Mouse (Mus musculus) megakaryocyte progenitor cell, adult 5-6 weeks (primary cell): ENCODE measurements around the gene Cdh8. TPM values are rescaled to one million over a fixed set of nuclear protein-coding genes. Genes with fewer than 3 reads are reported as not detected.
"Not testable (repeated sequence)": the region's sequence is repeated elsewhere in the genome, so short reads cannot be mapped to it uniquely, and the experiment has no call there.

ENCODE experiments used
- ATAC-seq: replicated peaks from 2 replicates; pipeline ENCODE4 v1.8.0; 2016; ENCODE audit warnings: mild to moderate bottlenecking, moderate TSS enrichment, inconsistent platforms; ENCODE audit not compliant: poor library complexity
- total RNA-seq, 2 experiments: library from RNA; stranded (forward) in 1 of 2; stranded (reverse) in 1 of 2; fragments of 157-497, 149-512 nt in 1 of 2; fragments of 200-1000 nt in 1 of 2; gene quantifications; 2 replicates each; pipeline versions ENCODE4 v1.2.3 to v1.2.4; 2015 to 2017

Cdh8 gene
- total RNA-seq, 2 experiments from 2014 or later, result not detected

DNA sequence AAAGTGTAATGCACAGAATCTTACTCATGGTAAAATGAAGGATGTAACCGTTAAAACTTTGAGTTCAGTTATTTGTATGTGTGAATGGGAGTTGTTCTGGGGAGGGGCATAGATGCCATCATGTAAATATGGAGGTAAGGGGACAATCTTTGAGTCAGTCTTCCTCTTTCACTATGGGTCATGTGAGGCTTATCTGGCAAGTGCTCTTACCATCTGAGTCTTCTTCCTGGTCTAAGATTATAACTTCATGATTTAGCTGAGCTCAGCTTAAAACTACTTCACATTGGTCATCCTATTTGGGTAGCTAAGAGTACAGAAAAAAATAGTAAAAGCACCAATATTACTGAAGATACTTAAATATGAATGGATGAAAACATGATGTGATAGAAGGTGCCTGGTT is 126.1 kb downstream of the Cdh8 start:
- ATAC-seq, result no peak

DNA sequence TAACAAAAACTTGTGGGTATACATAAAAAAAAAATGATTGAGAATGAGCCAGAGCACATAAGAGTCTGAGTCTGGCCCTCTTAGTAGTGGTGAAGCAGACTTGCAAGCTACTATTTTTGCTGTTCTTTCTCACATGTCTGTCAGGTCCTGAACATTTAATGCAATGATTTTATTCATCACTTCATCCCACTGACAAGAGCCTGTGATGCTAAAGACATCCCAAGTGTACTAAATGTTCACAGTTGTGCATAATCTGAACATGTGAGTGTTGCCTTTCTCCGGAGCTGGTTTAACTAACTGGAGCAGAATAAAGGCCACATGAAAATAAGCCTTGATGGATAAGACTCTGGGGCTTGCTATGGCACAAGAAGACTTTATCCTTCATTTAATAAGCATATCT is 131.2 kb downstream of the Cdh8 start:
- ATAC-seq, result no peak

DNA sequence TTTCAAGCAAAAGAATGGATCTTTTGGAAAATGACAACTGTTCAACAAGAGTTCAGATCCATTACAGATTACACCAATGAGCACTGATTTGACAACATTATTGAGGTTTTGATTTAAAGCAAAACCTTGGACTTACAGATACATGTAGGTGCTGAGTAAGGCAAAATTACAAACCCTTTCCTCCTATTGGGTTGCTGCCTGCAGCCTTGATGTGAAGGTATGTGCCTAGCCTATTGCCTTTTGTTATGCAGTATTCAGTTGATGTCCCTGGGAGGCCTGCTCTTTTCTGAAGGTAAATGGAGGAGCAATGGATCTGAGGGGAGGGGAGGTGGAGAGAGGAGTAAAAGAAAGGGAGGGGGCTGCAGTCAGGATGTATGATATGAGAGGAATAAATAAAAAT is 135.9 kb downstream of the Cdh8 start:
- no peak for ATAC-seq

DNA sequence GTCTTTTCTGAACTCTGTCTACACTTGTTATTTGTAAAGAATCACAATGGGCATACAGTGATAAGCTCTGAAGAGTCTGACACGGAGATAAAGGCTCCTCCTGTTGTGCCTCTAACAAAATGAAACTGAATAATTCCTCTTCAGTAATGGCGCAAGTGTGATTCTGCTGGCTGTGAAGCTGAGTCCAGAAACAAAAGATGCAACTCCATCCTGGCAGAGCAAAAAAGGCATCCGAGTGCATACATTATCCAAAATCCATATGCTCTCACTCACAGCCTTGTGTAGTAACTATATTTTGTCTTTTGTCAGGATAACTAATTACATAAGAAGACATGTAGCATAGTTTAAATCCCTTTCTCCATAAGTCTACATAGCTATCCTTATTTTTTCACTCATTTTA is 149.1 kb downstream of the Cdh8 start:
- no peak for ATAC-seq

DNA sequence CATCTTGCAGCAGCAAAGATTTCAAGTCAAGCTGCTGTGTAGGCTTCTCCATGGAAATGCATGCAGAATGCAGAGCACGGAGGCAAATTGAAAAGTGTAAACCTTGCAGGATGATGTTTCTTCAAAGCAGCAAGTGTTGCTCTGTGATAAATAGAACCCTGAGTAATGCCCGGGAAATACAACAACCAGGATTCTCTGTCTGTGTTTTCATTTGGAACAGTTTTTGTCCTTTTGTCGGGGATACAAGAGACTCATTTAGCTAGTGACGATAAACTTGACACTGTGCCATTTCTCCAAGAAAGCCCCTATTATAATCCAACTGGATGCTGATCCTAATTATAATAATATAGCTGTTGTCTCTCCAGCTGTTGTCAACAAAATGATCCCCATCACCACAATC is 181.9 kb downstream of the Cdh8 start:
- ATAC-seq, result no peak

DNA sequence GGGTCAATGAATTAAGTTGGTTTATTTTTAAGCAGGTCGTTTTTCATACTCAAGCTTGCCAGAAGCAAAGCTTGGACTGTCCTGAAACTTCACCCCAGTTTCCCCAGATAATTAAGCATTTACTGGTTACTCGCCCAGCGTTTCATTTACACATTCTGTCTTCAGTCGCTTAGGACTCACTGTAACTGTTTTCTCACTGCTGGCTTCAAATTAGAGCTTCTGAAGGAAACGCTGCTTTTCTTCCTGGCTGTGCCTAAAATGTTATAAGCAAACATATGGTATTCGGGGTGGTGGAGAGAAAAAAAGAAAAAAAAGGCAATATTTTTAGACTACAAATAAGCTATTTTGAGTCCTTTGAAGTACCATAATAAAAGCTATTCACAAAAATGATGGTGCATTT is 192.6 kb downstream of the Cdh8 start:
- ATAC-seq, result no peak

DNA sequence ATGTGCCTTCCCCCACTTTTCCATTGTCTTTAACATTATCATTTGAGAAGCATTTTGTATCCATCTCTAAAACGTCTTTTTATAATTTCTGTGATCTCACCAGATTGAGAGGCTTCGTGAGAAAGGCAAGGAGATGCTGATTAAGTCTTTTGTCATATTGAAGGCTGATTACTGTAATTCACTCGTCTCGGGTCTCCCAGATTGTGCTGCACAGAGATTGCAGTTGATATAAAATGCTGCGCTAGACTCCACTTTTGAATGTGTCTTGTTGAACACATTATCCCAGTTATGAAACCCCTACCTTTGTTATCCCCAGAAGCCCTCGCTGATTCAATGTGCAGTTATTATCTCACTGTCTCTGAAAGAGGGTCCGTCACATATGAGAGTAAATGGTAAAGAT is 211.1 kb downstream of the Cdh8 start:
- ATAC-seq, result no peak

DNA sequence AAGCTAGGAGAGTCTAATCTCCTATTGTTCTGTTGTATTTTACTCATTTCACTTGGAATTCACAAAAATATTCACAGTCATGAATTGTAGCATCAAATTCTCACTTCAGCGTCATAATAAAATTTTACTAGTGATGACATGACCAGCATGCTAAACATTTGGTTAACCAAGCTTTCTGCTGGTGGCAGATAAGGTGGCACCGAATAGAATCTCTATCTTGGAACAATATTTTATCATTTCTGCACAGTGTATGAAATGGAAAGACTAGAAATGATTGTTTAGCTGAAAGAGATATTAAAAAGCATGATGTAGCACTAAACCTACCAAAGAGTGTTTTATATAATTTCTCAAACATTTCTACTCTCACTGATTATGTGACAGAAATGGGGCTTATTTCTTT is 225.6 kb downstream of the Cdh8 start:
- no peak for ATAC-seq

DNA sequence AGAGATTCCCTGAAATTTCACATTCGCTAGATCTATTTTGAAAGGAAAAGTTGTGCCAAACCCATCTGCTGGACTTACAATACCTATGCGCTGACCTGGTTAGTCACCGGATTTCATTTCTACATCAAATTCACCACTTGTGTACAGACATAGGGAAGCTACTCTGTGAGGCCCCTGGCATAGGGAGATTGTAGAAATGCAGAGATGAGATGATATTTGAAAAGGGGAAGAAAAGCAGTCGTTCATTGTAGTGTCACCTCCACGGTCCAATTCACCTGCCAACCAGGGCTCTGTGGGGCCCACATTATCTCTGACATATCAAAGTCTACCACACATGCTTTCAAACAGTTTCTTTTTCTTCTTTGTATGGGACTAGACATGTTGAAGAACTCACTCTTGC is 229.4 kb downstream of the Cdh8 start:
- no peak for ATAC-seq

DNA sequence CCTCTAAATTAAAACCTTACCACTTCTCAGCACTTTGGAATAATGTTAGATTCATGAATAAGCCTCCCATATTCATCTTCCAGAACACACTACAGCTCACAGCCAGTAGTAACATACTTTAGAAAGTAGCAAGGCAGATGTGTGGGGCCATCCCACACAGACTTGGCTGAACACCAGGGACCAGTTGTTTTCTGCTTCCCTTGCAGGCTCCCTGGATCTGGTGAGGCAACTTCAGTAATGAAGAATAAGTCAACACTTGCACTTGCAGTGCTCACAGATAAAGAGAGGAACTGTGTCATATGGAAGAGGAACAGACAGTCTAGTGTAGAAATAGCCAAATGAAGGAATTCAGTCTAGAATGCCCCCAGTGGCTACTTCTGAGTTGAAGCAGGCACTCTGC is 232.1 kb downstream of the Cdh8 start:
- ATAC-seq, result no peak

DNA sequence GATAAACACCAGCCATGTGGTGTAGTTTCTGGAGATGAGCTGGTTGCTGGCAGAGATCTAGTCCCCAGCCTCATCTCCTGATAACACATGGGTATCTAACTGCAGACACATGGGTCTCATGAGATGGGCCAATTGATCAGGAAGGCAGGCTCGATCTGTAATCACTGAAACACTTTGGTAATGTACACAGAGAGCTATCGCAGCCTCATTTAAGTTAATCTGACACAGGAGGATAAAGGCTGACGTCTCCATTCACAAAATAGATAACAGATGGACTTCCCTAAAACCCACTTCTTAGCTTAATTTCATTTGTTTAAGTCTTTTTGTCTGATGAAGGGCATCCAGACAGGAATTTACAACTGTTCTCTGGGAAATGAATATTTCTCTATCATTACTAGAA is 249.3 kb downstream of the Cdh8 start:
- no peak for ATAC-seq

DNA sequence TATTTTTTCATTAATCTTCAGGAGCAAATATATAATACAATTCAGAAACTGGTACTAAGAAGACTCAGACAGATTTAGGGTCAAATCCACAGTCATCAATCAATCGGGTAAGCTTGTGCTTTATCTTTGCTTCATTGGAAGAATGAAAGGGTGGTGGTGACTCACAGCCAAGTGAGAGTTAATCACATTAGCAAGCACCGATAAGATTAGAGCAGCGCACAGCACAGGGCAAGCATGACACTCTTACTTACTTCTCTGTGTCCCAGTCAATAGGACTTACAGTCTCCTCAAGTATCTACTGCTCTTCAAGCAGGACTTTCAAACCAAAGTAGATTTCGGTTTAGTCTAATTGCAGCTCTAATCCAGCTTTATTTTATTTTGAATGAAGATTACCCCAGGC is 254.6 kb downstream of the Cdh8 start:
- ATAC-seq, result no peak

DNA sequence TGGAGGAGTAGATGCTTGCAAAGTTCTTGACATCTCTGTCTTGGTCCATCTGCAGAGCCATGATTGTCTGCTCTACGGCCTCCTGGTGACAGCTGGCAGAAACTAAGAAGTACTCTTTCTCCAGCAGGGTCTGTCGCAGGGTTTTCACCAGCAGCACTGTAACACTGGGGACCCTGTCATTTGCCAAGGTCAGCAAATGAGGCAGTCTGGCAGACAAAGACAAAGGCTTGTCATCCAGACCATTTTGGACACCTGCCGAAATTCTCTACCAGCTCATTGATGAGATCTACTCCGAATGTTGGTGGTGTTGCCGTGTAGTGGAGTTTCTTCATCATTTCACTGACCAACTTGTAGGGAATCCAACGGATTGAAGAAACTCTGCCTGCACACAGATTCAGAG is 270.8 kb downstream of the Cdh8 start:
- ATAC-seq, result no peak

DNA sequence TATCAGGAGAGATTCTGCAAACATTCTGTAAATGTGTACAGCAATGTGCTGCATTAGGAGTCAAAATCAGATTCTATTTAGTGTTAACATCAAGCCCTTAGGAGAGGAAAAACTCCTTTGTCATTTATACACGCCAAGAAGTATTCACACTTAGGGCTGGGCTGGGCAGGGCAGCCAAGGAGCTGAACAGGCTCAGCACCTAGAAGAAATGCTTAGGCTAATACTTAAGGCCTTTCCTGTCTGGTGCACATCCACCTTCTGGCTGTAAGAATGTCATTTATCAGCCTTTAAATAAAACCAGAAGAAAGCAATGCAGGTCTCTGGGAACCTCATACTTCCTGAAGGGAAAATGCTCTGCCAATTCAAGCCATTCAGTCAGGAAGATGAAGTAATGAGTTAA is 271.5 kb downstream of the Cdh8 start:
- not testable (repeated sequence) for ATAC-seq

DNA sequence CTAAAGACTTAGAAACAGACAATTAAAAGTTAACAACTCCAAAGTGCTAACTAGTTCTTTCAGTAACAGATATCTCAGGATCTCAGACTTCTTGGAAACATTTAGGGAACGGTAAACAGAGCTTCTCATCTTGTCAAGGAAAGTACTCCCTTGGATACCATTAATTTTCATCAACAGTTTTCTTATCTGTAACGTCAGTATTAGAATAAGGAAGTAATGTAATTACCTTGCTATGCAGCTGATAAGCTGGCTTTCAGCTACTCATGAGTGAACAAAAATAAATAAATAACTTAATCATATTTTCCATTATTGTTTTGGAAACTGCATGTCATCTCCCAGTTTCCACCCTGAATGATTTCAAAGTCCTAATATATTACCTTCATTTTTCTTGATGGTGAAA is 317.8 kb downstream of the Cdh8 start:
- ATAC-seq, result no peak

DNA sequence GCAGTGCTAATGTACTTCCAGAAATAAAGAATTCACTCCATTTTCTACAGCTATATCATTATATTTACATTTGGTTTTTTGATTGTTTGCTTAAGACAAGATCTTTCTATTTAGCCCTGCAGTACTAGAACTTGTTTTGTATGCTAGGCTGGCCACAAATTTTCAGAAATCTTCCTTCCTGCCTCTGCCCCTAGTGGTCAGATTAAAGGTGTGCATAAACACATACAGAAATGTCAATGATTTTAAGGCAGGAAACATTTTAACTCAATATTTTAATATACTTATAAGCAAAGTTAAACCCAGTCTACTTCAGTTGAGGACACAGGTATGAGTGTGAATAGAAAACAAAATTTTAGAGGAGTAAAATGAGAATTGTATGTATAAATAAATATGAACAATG is 364.9 kb downstream of the Cdh8 start:
- no peak for ATAC-seq

DNA sequence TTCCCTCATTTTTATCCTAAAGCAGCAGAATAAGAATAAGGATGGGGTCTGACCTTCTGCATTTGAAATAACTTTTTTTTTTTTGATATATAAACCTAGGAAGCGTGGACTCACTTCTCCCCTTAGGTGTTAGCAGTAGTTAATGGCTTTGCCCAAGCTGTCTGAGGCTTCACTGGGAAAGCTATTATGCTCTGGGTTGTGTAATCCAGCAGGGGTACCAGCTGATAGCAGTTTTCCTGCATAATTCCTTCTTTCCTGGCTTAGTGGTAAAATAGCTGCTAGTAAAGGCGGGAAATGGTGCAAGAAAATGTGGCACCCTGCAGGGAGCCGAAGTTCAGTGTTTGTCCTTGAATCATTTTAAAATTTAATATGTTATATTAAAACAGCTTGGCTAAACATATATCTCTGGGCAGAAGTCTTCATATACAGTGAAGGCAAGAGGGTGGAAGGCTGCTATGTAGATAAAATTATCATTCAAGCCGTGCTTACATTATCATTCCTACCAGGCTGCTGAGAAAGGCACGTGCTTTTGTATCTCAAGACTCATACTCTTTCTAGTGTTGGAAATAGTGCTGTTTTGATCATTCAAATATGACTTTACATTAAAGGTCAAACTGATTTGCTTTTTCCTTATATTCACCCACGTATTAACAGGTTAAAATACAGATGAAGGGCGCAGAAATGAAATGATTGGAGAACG is 367.5 kb downstream of the Cdh8 start:
- no peak for ATAC-seq

DNA sequence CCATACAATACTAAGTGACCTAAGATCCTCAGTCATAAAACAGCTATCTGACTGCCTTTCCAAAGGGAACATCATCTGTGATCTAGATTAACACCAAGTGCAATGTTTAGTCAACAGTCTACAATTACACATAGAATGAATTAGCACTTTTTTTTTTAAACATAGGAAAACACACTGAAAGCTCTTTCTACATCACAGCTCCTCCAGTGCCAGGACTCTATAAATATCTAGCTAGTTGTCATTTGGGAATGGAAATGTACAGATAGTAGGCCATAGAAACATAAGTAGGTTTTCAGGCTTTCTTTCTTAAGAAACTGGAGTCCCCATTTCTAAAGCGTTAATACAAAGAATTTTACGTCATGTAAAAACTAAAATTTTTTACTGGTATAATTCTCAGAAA is 375.8 kb downstream of the Cdh8 start:
- no peak for ATAC-seq

DNA sequence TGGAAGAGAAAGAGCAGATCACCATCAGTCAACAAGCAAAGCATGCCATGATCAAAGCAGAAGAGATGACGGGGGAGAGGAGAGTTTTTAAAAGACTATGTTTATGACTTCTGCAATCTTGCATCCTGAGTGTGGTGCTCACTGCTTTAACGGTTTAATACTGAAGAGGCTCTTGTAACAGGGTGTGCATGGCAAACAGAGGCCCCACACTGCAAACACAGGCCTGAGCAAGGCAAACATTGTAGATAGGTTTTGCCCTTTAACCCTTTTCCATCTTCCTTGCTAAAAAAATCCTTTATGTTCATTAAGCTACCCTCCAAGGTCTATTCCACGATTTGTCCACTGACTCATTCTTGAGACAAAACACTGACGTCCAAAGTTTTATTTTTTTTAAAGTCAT is 385.2 kb downstream of the Cdh8 start:
- no peak for ATAC-seq
